Mouse (Mus musculus) hematopoietic stem cell, adult 5-6 weeks (primary cell): ENCODE data around the gene Ckb. TPM values are rescaled to one million over a fixed set of nuclear protein-coding genes. Genes with fewer than 3 reads are reported as not detected.
"Not testable (repeated sequence)": the region's sequence is repeated elsewhere in the genome, so short reads cannot be mapped to it uniquely, and the experiment has no call there.

Source experiments
- ATAC-seq, 2 experiments: fragments of 125-278 bp in 1 of 2; replicated peaks in 1 of 2; 2 replicates each; pipeline ENCODE4 v1.8.0; 2016 to 2017; ENCODE audit warnings: inconsistent platforms in 2 of 2, mild to moderate bottlenecking in 2 of 2, moderate number of reproducible peaks in 2 of 2, low read depth in 1 of 2, moderate TSS enrichment in 1 of 2; ENCODE audit not compliant: low FRiP score in 2 of 2, poor library complexity in 2 of 2, severe bottlenecking in 2 of 2, insufficient read depth in 1 of 2, low TSS enrichment in 1 of 2
- total RNA-seq: library from RNA; stranded (forward); fragments of 172-1452, 232-1000 nt; gene quantifications from 2 replicates; pipeline ENCODE4 v1.2.3, GENCODE M21; 2017

Ckb gene
- 5.1 and 8.1 TPM in 2 replicates for total RNA-seq

DNA sequence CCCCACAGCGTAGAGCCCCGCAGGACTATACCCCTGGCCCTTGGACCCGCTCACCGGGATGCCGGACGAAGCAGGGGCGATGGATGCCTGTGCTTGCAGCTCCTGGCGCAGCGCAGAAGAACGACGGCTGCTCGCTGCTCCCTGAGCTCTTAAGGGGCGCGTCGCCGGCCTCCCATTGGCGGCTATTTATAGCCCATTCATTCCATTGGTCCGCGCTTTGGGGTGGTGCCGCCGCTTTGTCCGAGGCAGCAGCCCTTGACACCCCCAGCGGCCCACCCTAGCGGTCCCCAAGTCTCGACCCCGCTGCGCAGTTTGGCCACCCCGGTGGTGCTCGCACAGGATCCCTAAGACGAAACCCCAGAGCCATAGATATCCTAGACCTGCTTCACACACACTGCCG lies at the start of gene Ckb:
Ckb (minus strand) TSS at position 163 of the 400 bp plus-strand sequence.
- no peak for ATAC-seq

DNA sequence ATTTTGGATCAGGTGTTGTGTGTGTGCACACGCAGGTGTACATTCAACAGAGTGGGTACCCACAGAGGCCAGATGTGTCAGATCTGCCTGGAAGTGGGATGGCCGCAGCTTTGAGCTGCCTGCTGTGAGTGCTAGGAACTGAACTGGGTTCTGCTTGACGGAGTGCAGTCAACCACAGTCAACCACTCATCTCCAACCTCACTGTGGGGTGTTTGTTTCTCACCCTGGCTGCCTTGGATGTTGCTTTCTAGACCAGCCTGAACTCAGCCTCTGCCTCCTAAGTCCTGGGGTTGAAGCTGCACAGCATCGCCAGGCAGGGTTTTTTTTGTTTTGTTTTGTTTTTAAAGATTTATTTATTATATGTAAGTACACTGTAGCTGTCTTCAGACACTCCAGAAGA lies 48.1 kb upstream of the Ckb start:
- ATAC-seq: no peak

- no peak for ATAC-seq
These were observed 46.5 kb upstream of the Ckb start for GRCm38 (mm10) chr12:111718656-111719055.

- ATAC-seq: no peak
These were observed 44.4 kb upstream of the Ckb start for GRCm38 (mm10) chr12:111716505-111716904.

- ATAC-seq: not testable (repeated sequence)
These were observed 41.7 kb upstream of the Ckb start for GRCm38 (mm10) chr12:111713880-111714279.

GRCm38 (mm10) chr12:111713004-111713651 lies 41.0 kb upstream of the Ckb start, which contains the start of the genes Bag5 and Apopt1:
TSS of gene Bag5 (minus strand) at chr12:111713257.
TSS of gene Apopt1 (plus strand) at chr12:111713261.
- ATAC-seq: peak; percentile 93 to 96

- no peak for ATAC-seq
These were observed 40.3 kb upstream of the Ckb start for GRCm38 (mm10) chr12:111712476-111712875.

GRCm38 (mm10) chr12:111710091-111710490 lies 38.0 kb upstream of the Ckb start:
- no peak for ATAC-seq

GRCm38 (mm10) chr12:111708181-111708580 lies 36.0 kb upstream of the Ckb start:
- ATAC-seq: no peak

- no peak for ATAC-seq
These were observed 33.2 kb upstream of the Ckb start for GRCm38 (mm10) chr12:111705186-111705973.

GRCm38 (mm10) chr12:111704609-111705008 lies 32.5 kb upstream of the Ckb start:
- ATAC-seq: no peak

DNA sequence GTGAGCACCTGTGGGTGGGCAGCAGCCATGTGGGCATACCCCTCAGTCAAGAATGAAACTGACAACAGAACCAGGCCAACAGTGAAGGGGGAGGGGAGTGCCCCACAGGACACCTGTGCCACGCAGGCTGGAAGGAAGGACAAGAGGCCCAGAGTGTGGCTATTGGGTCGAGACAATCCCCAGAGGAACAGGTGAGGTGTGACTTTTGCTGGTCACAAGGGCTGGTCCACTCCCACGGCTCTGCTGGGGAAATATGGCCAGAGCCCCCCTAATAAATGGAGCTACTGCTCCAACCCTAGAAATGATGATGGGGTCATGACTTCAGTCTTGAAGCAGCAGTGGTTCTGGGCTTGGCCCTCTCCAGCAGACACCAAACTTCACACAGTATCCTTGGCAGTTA lies 31.2 kb upstream of the Ckb start:
- no peak for ATAC-seq

DNA sequence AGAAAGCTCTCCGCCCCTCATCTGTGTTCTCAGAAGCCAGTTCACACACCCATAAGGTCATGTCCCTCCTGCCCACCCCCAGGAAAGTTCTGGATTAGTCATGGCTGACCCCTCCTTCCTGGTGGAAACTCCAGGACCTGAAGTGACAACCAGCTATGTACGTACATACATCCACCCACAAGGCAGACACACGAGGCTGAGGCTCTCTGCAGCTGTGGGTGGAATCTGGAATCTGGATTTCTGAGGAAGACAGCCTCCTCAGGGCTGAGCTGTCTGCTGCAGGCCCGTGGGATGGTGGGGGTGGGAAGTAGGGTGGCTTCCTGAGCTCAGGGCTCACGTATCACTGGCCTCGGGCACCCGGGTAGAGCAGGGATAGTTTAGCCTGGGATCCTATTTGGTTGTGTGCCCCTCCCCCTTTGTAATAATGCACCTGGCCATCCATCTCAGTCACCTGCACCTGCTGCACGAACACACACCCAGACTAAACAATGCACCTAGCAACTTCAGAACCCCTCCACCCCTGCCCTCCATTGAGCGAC lies 28.9 kb upstream of the Ckb start:
- no peak for ATAC-seq

GRCm38 (mm10) chr12:111699542-111699941 lies 27.4 kb upstream of the Ckb start:
- no peak for ATAC-seq

DNA sequence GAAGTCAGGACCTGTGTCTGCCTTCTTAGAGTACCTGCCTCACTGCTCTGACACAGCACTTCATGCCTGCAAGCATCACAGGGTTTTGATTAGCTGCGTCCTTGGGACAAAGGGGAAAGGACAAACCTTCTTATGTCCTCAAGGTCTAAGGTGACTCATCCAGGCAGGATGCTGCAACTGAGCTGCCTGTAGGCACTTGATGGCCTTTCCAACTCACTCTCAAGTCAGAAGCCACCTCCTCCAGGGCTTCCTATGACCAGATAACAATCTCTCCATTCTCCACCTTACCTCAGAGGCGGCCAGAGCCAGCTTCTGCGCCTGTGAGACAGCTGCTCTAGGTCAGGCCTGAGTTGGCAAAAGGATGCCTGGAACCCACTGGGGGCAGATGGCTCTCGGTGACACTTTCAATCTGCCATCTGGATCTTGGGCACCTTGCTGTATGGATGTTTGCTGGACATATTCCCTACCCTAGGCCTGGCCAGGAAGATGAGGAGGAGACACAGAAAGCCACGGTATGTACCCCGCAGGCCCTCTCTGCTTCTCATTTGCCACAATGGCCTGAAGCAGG lies 26.3 kb upstream of the Ckb start:
- ATAC-seq: no peak

GRCm38 (mm10) chr12:111697708-111698107 lies 25.6 kb upstream of the Ckb start:
- ATAC-seq: no peak

- ATAC-seq: peak; percentile 68 to 72
These were observed 24.1 kb upstream of the Ckb start for GRCm38 (mm10) chr12:111696239-111696638.
